Mouse (Mus musculus): ENCODE data around the gene Gpr88.

GRCm38 (mm10) chr3:116205346-116206219, 47.7 kb downstream of the Gpr88 start:
- TF ChIP-seq CTCF (IDR thresholded peaks at IDR 0.05; ENCODE audit: control insufficient read depth, insufficient read depth, low read length) (no peak), POLR2A (IDR thresholded peaks at IDR 0.05; ENCODE audit: borderline replicate concordance, control insufficient read depth, low read depth, low read length) (no peak)

Data from bone marrow, adult 2 months (tissue).